Mouse (Mus musculus): ENCODE results near the gene Hormad2. TPM values are rescaled to one million over a fixed set of nuclear protein-coding genes. Genes with fewer than 3 reads are reported as not detected.

The Hormad2 gene
- polyA plus RNA-seq (2015; fragmentation: Nextera tagmentation; extraction: Ambion mirVana) = 0.22 and 0.35 TPM in 2 replicates

DNA sequence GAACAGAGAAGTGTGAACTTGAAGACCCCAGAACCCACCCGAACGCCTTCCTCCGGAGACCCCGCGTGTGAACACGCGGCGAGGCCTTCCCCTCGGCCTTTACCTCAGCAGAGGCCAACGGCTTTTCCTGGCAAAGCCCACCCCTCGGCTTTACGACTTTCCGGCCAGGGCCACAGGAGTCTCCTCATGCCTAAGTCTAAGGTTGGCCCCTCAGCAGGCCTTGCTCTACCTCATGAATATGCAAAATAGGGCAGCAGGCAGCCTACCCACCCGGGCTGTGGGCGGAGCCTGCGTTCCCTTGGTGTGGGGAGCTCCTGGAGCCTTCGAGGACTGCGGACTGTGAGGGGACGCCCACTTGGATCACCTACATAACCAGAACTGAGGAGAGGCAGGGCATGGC is at the start of gene Hormad2:
TSS of gene Hormad2 (minus strand) at position 128 of the 400 bp plus-strand sequence.
- Histone ChIP-seq H3K4me3 (ENCODE audit: low read length) (no peak within 1 kb of the TSS), H3K4me2 (ENCODE audit: low read depth, low read length) (0 out of 2 replicates have a peak within 1 kb of the TSS, but pooled peaks have one; percentile 12), H3K9me3 (ENCODE audit: control insufficient read depth, low read length) (no peaks in the 10 kb centered on the region), H3K36me3 (ENCODE audit: control insufficient read depth, insufficient read depth, low read length) (no peaks in the 10 kb centered on the region), H3K27me3 (replicated peaks; ENCODE audit: control insufficient read depth, insufficient read depth, low read length) (no peaks in the 10 kb centered on the region), H3K4me1 (ENCODE audit: control insufficient read depth, insufficient read depth, low read length) (no peaks in the 10 kb centered on the region), H3K9ac (ENCODE audit: low read depth, low read length) (no peak within 1 kb of the TSS), H3K27ac (ENCODE audit: low read length) (no peak within 1 kb of the TSS)
- 47% methylated on average over 19 of the region's 19 CpGs for WGBS
- peak; percentile 52; the same call in 1 of the 2 replicates for ATAC-seq

DNA sequence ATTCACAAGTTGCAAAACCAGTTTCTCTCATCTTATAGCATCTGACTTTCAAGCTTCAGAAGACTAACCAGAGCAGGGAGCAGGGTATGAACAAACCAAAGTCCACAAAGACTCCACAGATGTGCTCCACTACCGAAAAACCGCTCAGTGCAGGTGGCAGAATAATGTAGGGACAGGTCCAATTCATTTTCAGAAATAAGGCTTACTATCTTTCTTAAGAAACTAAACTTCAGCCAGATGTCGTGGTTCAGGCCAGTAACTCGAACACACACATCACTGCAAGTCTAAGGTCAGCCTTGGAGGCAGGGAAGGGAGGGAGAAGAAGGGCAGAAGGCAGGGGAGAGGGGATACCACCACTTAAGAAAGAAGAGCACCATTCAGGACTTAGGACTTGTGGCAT is 48.3 kb upstream of the Hormad2 start:
- H3K27me3 ChIP-seq (replicated peaks; ENCODE audit: control insufficient read depth, insufficient read depth, low read length) = no peaks in the 10 kb centered on the region
- no peak overlapping the region for H3K4me2 ChIP-seq (ENCODE audit: low read depth, low read length)
- H3K9me3 ChIP-seq (ENCODE audit: control insufficient read depth, low read length) = no peaks in the 10 kb centered on the region
- H3K4me1 ChIP-seq (ENCODE audit: control insufficient read depth, insufficient read depth, low read length) = no peaks in the 10 kb centered on the region
- no peak overlapping the region for H3K4me3 ChIP-seq (ENCODE audit: low read length)
- no peak for ATAC-seq
- WGBS = 91% methylated on average over 4 of the region's 4 CpGs
- peaks cover 8% of the 10 kb centered on the region for H3K36me3 ChIP-seq (ENCODE audit: control insufficient read depth, insufficient read depth, low read length)
- no peak overlapping the region for H3K27ac ChIP-seq (ENCODE audit: low read length)
- no peak overlapping the region for H3K9ac ChIP-seq (ENCODE audit: low read depth, low read length)

DNA sequence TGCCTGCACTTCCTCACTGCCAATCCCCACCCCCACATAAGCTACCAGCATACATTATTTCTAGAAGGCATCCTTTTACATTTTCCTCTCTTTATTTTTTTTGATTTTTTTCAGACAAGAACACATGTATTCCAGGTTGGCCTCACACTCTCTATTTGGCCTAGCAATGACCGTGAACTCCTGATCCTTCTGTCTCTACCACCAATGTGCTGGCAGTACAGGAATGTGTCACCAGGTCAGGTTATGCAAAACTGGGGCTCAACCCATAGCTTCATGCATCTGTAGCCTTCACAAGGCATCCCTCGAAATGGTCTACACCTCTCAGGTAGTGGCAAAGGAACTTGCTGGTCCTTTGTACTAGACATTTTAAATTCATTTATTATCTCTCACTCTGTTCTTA is 47.9 kb upstream of the Hormad2 start:
- 91% methylated on average over 2 of the region's 2 CpGs for WGBS
- Histone ChIP-seq H3K36me3 (ENCODE audit: control insufficient read depth, insufficient read depth, low read length) (peaks cover 8% of the 10 kb centered on the region), H3K27me3 (replicated peaks; ENCODE audit: control insufficient read depth, insufficient read depth, low read length) (no peaks in the 10 kb centered on the region), H3K27ac (ENCODE audit: low read length) (no peak overlapping the region), H3K4me2 (ENCODE audit: low read depth, low read length) (no peak overlapping the region), H3K9ac (ENCODE audit: low read depth, low read length) (no peak overlapping the region), H3K9me3 (ENCODE audit: control insufficient read depth, low read length) (no peaks in the 10 kb centered on the region), H3K4me3 (ENCODE audit: low read length) (no peak overlapping the region), H3K4me1 (ENCODE audit: control insufficient read depth, insufficient read depth, low read length) (no peaks in the 10 kb centered on the region)
- no peak for ATAC-seq

DNA sequence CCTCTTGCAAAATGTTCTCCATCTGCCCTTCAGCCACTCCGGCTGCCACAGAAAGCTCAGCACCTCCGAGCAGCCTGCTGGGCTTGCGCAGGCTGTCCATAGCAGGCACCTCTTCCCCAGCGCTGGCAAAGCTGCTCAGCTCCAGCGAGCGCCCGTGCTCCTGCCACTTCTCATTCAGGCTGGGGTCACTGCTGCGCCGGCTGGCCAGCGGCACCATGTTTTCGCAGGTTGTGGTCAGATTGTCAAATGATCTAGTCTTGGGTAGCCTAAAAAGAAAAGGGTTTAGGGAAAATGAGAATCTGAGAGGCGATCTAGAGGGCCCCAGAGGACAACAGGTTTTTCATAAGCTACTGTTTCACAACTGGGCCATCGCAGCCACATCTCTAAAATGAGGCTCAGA is 47.5 kb upstream of the Hormad2 start:
- Histone ChIP-seq H3K4me1 (ENCODE audit: control insufficient read depth, insufficient read depth, low read length) (no peaks in the 10 kb centered on the region), H3K27me3 (replicated peaks; ENCODE audit: control insufficient read depth, insufficient read depth, low read length) (no peaks in the 10 kb centered on the region), H3K4me2 (ENCODE audit: low read depth, low read length) (no peak overlapping the region), H3K9ac (ENCODE audit: low read depth, low read length) (no peak overlapping the region), H3K9me3 (ENCODE audit: control insufficient read depth, low read length) (no peaks in the 10 kb centered on the region), H3K36me3 (ENCODE audit: control insufficient read depth, insufficient read depth, low read length) (peaks cover 8% of the 10 kb centered on the region), H3K4me3 (ENCODE audit: low read length) (no peak overlapping the region), H3K27ac (ENCODE audit: low read length) (no peak overlapping the region)
- 96% methylated on average over 13 of the region's 13 CpGs for WGBS
- no peak for ATAC-seq

DNA sequence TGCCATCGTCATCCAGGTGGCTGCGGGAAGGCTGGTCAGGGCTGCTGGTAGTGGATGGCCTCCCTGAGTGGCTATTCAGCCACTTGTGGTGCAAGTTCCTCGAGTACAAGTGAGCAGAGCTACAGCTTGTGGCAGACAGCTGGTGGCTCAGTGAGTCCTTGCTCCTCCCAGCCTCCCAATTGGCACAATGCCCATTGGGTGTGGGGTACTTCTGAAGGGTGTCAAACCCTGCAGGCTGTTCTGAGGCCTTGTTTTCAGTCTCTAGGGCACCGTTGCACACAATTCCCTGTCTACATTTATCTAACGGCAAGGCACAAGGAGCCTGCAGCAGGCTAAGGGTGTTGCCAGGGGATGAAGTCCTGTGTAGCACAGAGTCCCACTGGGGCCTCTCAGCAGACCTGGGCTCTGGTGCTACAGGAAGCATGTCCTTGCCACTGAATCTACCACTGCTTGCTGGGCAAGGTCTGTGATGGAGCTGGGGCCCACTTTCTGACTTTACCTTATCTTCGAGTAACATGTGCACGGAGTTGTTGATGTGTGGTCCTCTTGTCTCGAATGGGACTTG is 46.6 kb upstream of the Hormad2 start:
- no peak overlapping the region for H3K4me3 ChIP-seq (ENCODE audit: low read length)
- H3K9me3 ChIP-seq (ENCODE audit: control insufficient read depth, low read length) = no peaks in the 10 kb centered on the region
- H3K27me3 ChIP-seq (replicated peaks; ENCODE audit: control insufficient read depth, insufficient read depth, low read length) = no peaks in the 10 kb centered on the region
- 76% methylated on average over 8 of the region's 8 CpGs for WGBS
- H3K27ac ChIP-seq (ENCODE audit: low read length) = no peak overlapping the region
- no peak overlapping the region for H3K4me2 ChIP-seq (ENCODE audit: low read depth, low read length)
- no peak overlapping the region for H3K9ac ChIP-seq (ENCODE audit: low read depth, low read length)
- peak; percentile 74 for ATAC-seq
- H3K36me3 ChIP-seq (ENCODE audit: control insufficient read depth, insufficient read depth, low read length) = peaks cover 10% of the 10 kb centered on the region
- no peaks in the 10 kb centered on the region for H3K4me1 ChIP-seq (ENCODE audit: control insufficient read depth, insufficient read depth, low read length)

DNA sequence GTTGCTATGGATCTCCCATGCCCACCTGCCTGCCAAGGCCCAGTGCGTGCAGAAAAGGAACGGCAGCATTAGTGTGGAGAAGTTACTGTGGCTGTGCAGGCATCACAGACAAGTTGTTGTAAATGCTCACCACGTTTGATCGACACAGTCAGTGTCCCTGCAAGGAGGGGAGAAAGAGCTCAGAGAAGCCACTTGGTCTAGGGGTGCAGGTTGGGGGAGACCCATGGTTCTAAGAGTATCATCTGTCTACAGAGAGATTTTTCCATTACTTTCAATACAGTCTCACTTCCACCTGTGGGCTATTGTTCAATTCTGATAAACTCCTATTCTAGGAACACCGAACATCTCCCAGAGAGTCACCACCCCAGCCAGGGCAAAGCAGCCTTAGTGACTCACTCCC is 43.6 kb upstream of the Hormad2 start:
- H3K4me3 ChIP-seq (ENCODE audit: low read length) = no peak overlapping the region
- WGBS = 94% methylated on average over 5 of the region's 5 CpGs

DNA sequence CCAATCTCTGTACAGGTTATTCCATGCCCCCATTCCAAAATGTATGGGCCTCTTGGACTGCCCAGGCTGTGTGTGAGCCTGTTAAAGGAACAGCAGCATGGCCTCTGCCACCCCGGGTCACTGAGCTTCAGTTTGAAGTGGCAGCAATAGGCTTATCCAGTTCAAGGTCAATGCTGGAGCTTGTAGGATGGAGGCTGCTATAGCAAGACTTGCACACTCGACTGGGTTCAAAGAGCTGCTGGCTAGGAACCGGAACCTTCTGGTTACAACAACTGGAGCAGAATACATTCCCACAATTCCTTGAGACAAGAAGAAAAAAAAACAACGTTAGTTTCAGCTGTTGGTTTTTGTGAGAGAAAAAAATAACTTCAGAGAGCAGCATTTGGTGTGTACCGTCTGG is 41.7 kb upstream of the Hormad2 start:
- Histone ChIP-seq H3K4me1 (ENCODE audit: control insufficient read depth, insufficient read depth, low read length) (no peaks in the 10 kb centered on the region), H3K27ac (ENCODE audit: low read length) (no peak overlapping the region), H3K9ac (ENCODE audit: low read depth, low read length) (no peak overlapping the region), H3K4me2 (ENCODE audit: low read depth, low read length) (no peak overlapping the region), H3K9me3 (ENCODE audit: control insufficient read depth, low read length) (no peaks in the 10 kb centered on the region), H3K27me3 (replicated peaks; ENCODE audit: control insufficient read depth, insufficient read depth, low read length) (no peaks in the 10 kb centered on the region), H3K36me3 (ENCODE audit: control insufficient read depth, insufficient read depth, low read length) (peaks cover 11% of the 10 kb centered on the region), H3K4me3 (ENCODE audit: low read length) (no peak overlapping the region)
- ATAC-seq = no peak
- 86% methylated on average over 5 of the region's 5 CpGs for WGBS

More for the DNA sequence above, 43.6 kb upstream of the Hormad2 start:
- Histone ChIP-seq H3K9ac (ENCODE audit: low read depth, low read length) (no peak overlapping the region), H3K27me3 (replicated peaks; ENCODE audit: control insufficient read depth, insufficient read depth, low read length) (no peaks in the 10 kb centered on the region), H3K36me3 (ENCODE audit: control insufficient read depth, insufficient read depth, low read length) (peaks cover 15% of the 10 kb centered on the region), H3K9me3 (ENCODE audit: control insufficient read depth, low read length) (no peaks in the 10 kb centered on the region), H3K4me1 (ENCODE audit: control insufficient read depth, insufficient read depth, low read length) (no peaks in the 10 kb centered on the region), H3K27ac (ENCODE audit: low read length) (no peak overlapping the region), H3K4me2 (ENCODE audit: low read depth, low read length) (no peak overlapping the region)
- ATAC-seq = no peak

DNA sequence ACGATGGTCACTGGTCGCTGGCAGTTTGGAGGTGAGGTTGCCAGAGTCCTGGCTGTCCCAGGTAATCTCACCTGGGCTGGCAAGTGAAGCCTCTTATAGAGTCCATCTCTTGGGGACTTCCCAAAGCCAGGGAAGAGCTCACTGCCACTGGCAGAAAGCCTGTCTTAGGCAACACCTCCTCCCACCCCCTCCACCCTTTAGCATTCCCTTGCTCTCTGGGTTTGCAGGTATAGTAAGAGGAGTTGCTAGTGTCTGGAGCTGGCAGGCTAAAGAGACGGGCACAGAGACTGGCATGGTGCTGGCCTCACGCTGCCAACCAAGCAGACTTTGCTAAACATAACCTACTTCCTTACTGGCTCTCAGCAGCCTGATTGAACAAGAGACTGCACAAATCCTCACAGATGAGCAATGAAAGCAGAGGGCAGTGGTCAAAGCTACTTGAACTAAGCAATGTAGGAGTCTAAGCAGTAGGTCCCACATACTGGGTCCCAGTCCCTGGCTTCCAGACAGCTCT is 35.3 kb upstream of the Hormad2 start:
- Histone ChIP-seq H3K27me3 (replicated peaks; ENCODE audit: control insufficient read depth, insufficient read depth, low read length) (no peaks in the 10 kb centered on the region), H3K4me1 (ENCODE audit: control insufficient read depth, insufficient read depth, low read length) (no peaks in the 10 kb centered on the region), H3K9ac (ENCODE audit: low read depth, low read length) (no peak overlapping the region), H3K36me3 (ENCODE audit: control insufficient read depth, insufficient read depth, low read length) (0 out of 2 replicates have a peak, but pooled peaks cover 4% of the 10 kb centered on the region), H3K4me2 (ENCODE audit: low read depth, low read length) (no peak overlapping the region), H3K27ac (ENCODE audit: low read length) (no peak overlapping the region), H3K9me3 (ENCODE audit: control insufficient read depth, low read length) (no peaks in the 10 kb centered on the region), H3K4me3 (ENCODE audit: low read length) (no peak overlapping the region)
- ATAC-seq = no peak
- WGBS = 91% methylated on average over 4 of the region's 4 CpGs

DNA sequence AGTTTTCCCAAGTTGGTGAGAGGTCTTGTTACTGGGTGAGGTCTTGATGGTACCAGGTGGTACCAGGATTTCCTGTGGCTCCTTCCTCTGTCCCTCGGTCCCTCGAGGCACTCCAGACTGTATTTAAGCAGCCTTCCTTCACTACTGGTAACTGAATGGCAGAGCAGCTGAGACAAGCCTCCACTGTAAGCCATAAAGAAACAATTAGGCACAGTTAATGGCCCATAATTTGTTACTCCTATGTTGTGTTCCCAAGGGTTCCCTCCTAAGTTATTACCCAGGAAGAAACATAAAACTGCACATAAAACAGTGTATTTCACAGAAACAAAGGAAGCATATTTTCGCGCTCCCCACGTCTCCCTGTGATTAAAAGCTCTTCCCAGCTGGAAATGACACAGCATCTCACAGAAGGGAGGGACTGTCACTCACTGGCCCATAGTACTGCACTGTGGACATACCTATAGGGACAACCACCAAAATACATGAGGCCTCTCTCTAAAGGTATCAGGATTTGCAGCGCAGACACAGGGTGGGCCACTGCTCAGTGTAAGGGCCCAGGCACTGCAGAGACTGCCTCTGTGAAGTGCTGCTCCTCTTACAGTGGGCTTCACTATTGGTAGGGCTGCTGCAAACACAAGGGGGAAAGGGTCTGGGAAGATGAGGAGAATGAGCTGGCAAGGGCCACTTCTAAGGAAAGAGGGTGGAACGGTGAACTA is 31.7 kb upstream of the Hormad2 start:
- Histone ChIP-seq H3K9ac (ENCODE audit: low read depth, low read length) (no peak overlapping the region), H3K4me3 (ENCODE audit: low read length) (no peak overlapping the region), H3K9me3 (ENCODE audit: control insufficient read depth, low read length) (no peaks in the 10 kb centered on the region), H3K4me2 (ENCODE audit: low read depth, low read length) (no peak overlapping the region), H3K36me3 (ENCODE audit: control insufficient read depth, insufficient read depth, low read length) (no peaks in the 10 kb centered on the region), H3K4me1 (ENCODE audit: control insufficient read depth, insufficient read depth, low read length) (no peaks in the 10 kb centered on the region), H3K27me3 (replicated peaks; ENCODE audit: control insufficient read depth, insufficient read depth, low read length) (no peaks in the 10 kb centered on the region), H3K27ac (ENCODE audit: low read length) (no peak overlapping the region)
- 64% methylated on average over 7 of the region's 7 CpGs for WGBS
- ATAC-seq = no peak

Measured in intestine, embryonic 16.5 days (tissue).